Mouse (Mus musculus): ENCODE measurements around the gene Nos1ap.

Gene Nos1ap

GRCm38 (mm10) chr1:170548192-170548795 lies 41.4 kb downstream of the Nos1ap start:
- no peak for DNase-seq (ENCODE audit: low read depth, low spot score)

GRCm38 (mm10) chr1:170546297-170546696 lies 43.4 kb downstream of the Nos1ap start:
- DNase-seq (ENCODE audit: low read depth, low spot score): no peak

- DNase-seq (ENCODE audit: low read depth, low spot score): no peak
Measured at GRCm38 (mm10) chr1:170545286-170545685, 44.4 kb downstream of the Nos1ap start.

GRCm38 (mm10) chr1:170539507-170539906 lies 50.2 kb downstream of the Nos1ap start:
- DNase-seq (ENCODE audit: low read depth, low spot score): no peak

- no peak for DNase-seq (ENCODE audit: low read depth, low spot score)
Measured at GRCm38 (mm10) chr1:170538481-170539061, 51.1 kb downstream of the Nos1ap start.

- no peak for DNase-seq (ENCODE audit: low read depth, low spot score)
Measured at GRCm38 (mm10) chr1:170536344-170536743, 53.3 kb downstream of the Nos1ap start.

- DNase-seq (ENCODE audit: low read depth, low spot score): no peak
Measured at GRCm38 (mm10) chr1:170535221-170535620, 54.4 kb downstream of the Nos1ap start.

- no peak for DNase-seq (ENCODE audit: low read depth, low spot score)
Measured at GRCm38 (mm10) chr1:170531286-170531685, 58.4 kb downstream of the Nos1ap start.

- DNase-seq (ENCODE audit: low read depth, low spot score): no peak
Measured at GRCm38 (mm10) chr1:170530456-170530855, 59.2 kb downstream of the Nos1ap start.

GRCm38 (mm10) chr1:170522891-170523290 lies 66.8 kb downstream of the Nos1ap start:
- no peak for DNase-seq (ENCODE audit: low read depth, low spot score)

GRCm38 (mm10) chr1:170521520-170522205 lies 68.0 kb downstream of the Nos1ap start:
- no peak for DNase-seq (ENCODE audit: low read depth, low spot score)

- DNase-seq (ENCODE audit: low read depth, low spot score): no peak
Measured at GRCm38 (mm10) chr1:170520206-170520605, 69.5 kb downstream of the Nos1ap start.

GRCm38 (mm10) chr1:170519631-170520030 lies 70.0 kb downstream of the Nos1ap start:
- DNase-seq (ENCODE audit: low read depth, low spot score): no peak

GRCm38 (mm10) chr1:170516182-170516581 lies 73.5 kb downstream of the Nos1ap start:
- no peak for DNase-seq (ENCODE audit: low read depth, low spot score)

- DNase-seq (ENCODE audit: low read depth, low spot score): no peak
Measured at GRCm38 (mm10) chr1:170515455-170515854, 74.2 kb downstream of the Nos1ap start.

GRCm38 (mm10) chr1:170514226-170514625 lies 75.4 kb downstream of the Nos1ap start:
- no peak for DNase-seq (ENCODE audit: low read depth, low spot score)

- no peak for DNase-seq (ENCODE audit: low read depth, low spot score)
Measured at GRCm38 (mm10) chr1:170512429-170513097, 77.1 kb downstream of the Nos1ap start.

- DNase-seq (ENCODE audit: low read depth, low spot score): no peak
Measured at GRCm38 (mm10) chr1:170510595-170511240, 78.9 kb downstream of the Nos1ap start.

GRCm38 (mm10) chr1:170506309-170506708 lies 83.4 kb downstream of the Nos1ap start:
- DNase-seq (ENCODE audit: low read depth, low spot score): no peak

GRCm38 (mm10) chr1:170505107-170505506 lies 84.6 kb downstream of the Nos1ap start:
- DNase-seq (ENCODE audit: low read depth, low spot score): no peak

- DNase-seq (ENCODE audit: low read depth, low spot score): no peak
Measured at GRCm38 (mm10) chr1:170504378-170504777, 85.3 kb downstream of the Nos1ap start.

- DNase-seq (ENCODE audit: low read depth, low spot score): no peak
Measured at GRCm38 (mm10) chr1:170503277-170503739, 86.4 kb downstream of the Nos1ap start.
